Mouse (Mus musculus) thymus, adult 2 months (tissue): ENCODE results near the gene Olfr616.

ENCODE experiments used
- CTCF ChIP-seq: fragments of 200-500 bp; IDR thresholded peaks from 2 replicates; pipeline ENCODE4 v1.5.1; 2012; ENCODE audit warnings: mild to moderate bottlenecking, control low read depth, low read length, moderate library complexity, borderline replicate concordance; ENCODE audit not compliant: control insufficient read depth, poor library complexity, insufficient read depth; ENCODE audit errors: extremely low read depth
- POLR2A ChIP-seq: fragments of 200-500 bp; IDR thresholded peaks from 2 replicates; pipeline ENCODE4 v1.6.1; 2012; ENCODE audit warnings: mild to moderate bottlenecking, low read length, control low read depth, moderate library complexity; ENCODE audit not compliant: control insufficient read depth, poor library complexity, insufficient read depth; ENCODE audit errors: extremely low read depth

- TF ChIP-seq POLR2A, result no peak
- TF ChIP-seq CTCF, result no peak
These were observed 20.9 kb upstream of the Olfr616 start, which contains the start of gene Olfr618 for GRCm38 (mm10) chr7:103589803-103590202.
